Mouse (Mus musculus) megakaryocyte, embryonic 14.5 days (primary cell): ENCODE results near the gene Med19. TPM values are rescaled to one million over a fixed set of nuclear protein-coding genes. Genes with fewer than 3 reads are reported as not detected.

Source experiments
- H3K27me3 ChIP-seq: replicated peaks from 2 replicates; pipeline ENCODE3; 2012; ENCODE audit warnings: inconsistent platforms
- H3K36me3 ChIP-seq: replicated peaks from 2 replicates; pipeline ENCODE3; 2012; ENCODE audit warnings: low read length, inconsistent platforms, mixed read lengths
- H3K4me1 ChIP-seq: 2 replicates; pipeline ENCODE4 v1.6.1; 2012; ENCODE audit warnings: inconsistent platforms
- H3K4me3 ChIP-seq: replicated peaks from 2 replicates; pipeline ENCODE3; 2012; ENCODE audit warnings: moderate library complexity, mild to moderate bottlenecking, inconsistent platforms
- H3K9me3 ChIP-seq: 2 replicates; pipeline ENCODE4 v1.6.1; 2012; ENCODE audit warnings: inconsistent platforms
- FLI1 ChIP-seq: IDR thresholded peaks from 2 replicates; pipeline ENCODE4 v1.6.1; 2012; ENCODE audit warnings: low read length, inconsistent platforms, mixed read lengths
- GATA1 ChIP-seq: IDR thresholded peaks from 3 replicates; pipeline ENCODE4 v1.6.1; 2012; ENCODE audit warnings: mixed read lengths, low read length, inconsistent platforms, borderline replicate concordance
- polyA plus RNA-seq: library from polyadenylated mRNA; stranded (reverse); fragments of >175 nt; gene quantifications from 2 replicates; pipeline ENCODE4 v1.2.3, GENCODE M21; 2012; ENCODE audit warnings: low replicate concordance; ENCODE audit not compliant: insufficient read depth

The Med19 gene
- polyA plus RNA-seq, 1 experiment = 9.7 TPM

GRCm38 (mm10) chr2:84732394-84732793 is 54.2 kb downstream of the Med19 start:
- Histone ChIP-seq H3K27me3 (peaks cover 37% of the 10 kb centered on the region), H3K36me3 (no peaks in the 10 kb centered on the region), H3K4me3 (no peak overlapping the region), H3K4me1 (peaks cover 53% of the 10 kb centered on the region), H3K9me3 (no peaks in the 10 kb centered on the region)
- TF ChIP-seq FLI1 = no peak
- no peak for TF ChIP-seq GATA1

GRCm38 (mm10) chr2:84733579-84734300 is 55.5 kb downstream of the Med19 start, which contains the start of gene Ypel4:
Ypel4 (plus strand) TSS chr2:84734058.
- peaks cover 60% of the 10 kb centered on the region for H3K4me1 ChIP-seq
- TF ChIP-seq GATA1 = no peak
- TF ChIP-seq FLI1 = no peak
- no peaks in the 10 kb centered on the region for H3K9me3 ChIP-seq
- no peaks in the 10 kb centered on the region for H3K36me3 ChIP-seq
- H3K27me3 ChIP-seq = peaks cover 41% of the 10 kb centered on the region
- H3K4me3 ChIP-seq = peak within 1 kb of the TSS; percentile 91

- no peaks in the 10 kb centered on the region for H3K9me3 ChIP-seq
- no peak for TF ChIP-seq FLI1
- no peak for TF ChIP-seq GATA1
- peak overlapping the region; percentile 91 for H3K4me3 ChIP-seq
- H3K27me3 ChIP-seq = peaks cover 41% of the 10 kb centered on the region
- peaks cover 67% of the 10 kb centered on the region for H3K4me1 ChIP-seq
- H3K36me3 ChIP-seq = no peaks in the 10 kb centered on the region
Observed at GRCm38 (mm10) chr2:84734351-84734864, 56.2 kb downstream of the Med19 start.

GRCm38 (mm10) chr2:84734919-84735318 is 56.7 kb downstream of the Med19 start:
- Histone ChIP-seq H3K27me3 (peaks cover 41% of the 10 kb centered on the region), H3K36me3 (peaks cover under 1% of the 10 kb centered on the region), H3K4me3 (peak overlapping the region; percentile 91), H3K9me3 (no peaks in the 10 kb centered on the region), H3K4me1 (peaks cover 72% of the 10 kb centered on the region)
- TF ChIP-seq GATA1 (no peak), FLI1 (no peak)

- Histone ChIP-seq H3K27me3 (peaks cover 41% of the 10 kb centered on the region), H3K9me3 (no peaks in the 10 kb centered on the region), H3K4me1 (peaks cover 77% of the 10 kb centered on the region), H3K36me3 (peaks cover 5% of the 10 kb centered on the region), H3K4me3 (peak overlapping the region; percentile 91)
- TF ChIP-seq GATA1 (no peak), FLI1 (no peak)
Observed at GRCm38 (mm10) chr2:84735346-84735920, 57.2 kb downstream of the Med19 start.

- peaks cover 86% of the 10 kb centered on the region for H3K4me1 ChIP-seq
- TF ChIP-seq GATA1 = no peak
- no peak for TF ChIP-seq FLI1
- peaks cover 10% of the 10 kb centered on the region for H3K36me3 ChIP-seq
Observed at GRCm38 (mm10) chr2:84736312-84737161, 58.3 kb downstream of the Med19 start.

GRCm38 (mm10) chr2:84737451-84737925 is 59.3 kb downstream of the Med19 start:
- peaks cover 95% of the 10 kb centered on the region for H3K4me1 ChIP-seq
- H3K4me3 ChIP-seq = no peak overlapping the region
- peaks cover 10% of the 10 kb centered on the region for H3K36me3 ChIP-seq

More at GRCm38 (mm10) chr2:84736312-84737161, 58.3 kb downstream of the Med19 start:
- no peaks in the 10 kb centered on the region for H3K9me3 ChIP-seq
- H3K27me3 ChIP-seq = peaks cover 41% of the 10 kb centered on the region
- H3K4me3 ChIP-seq = no peak overlapping the region

More at GRCm38 (mm10) chr2:84737451-84737925, 59.3 kb downstream of the Med19 start:
- Histone ChIP-seq H3K9me3 (no peaks in the 10 kb centered on the region), H3K27me3 (peaks cover 43% of the 10 kb centered on the region)
- TF ChIP-seq FLI1 (no peak), GATA1 (no peak)

Other genes starting within 250 kb of the Med19 start
- gene Tfpi, start 201.6 kb upstream of the Med19 start, polyA plus RNA-seq = 0.31 TPM in 1 of 2 replicates, not detected in the other
- 0.71 and 4.4 TPM in 2 replicates for gene Ctnnd1, start 27.6 kb upstream of the Med19 start, polyA plus RNA-seq
- gene Btbd18, start 19.3 kb upstream of the Med19 start, polyA plus RNA-seq = 0.02 TPM in 1 of 2 replicates, not detected in the other
- gene Selenoh, start 7.6 kb upstream of the Med19 start, polyA plus RNA-seq = 72.9 and 130 TPM in 2 replicates
- gene Gm28635, start 361 bp upstream of the Med19 start, polyA plus RNA-seq = not detected in 2 replicates
- gene Tmx2, start 738 bp downstream of the Med19 start, polyA plus RNA-seq = 2.4 TPM in 1 of 2 replicates, not detected in the other
- 14.8 and 20.0 TPM in 2 replicates for gene Zdhhc5, start 36.8 kb downstream of the Med19 start, polyA plus RNA-seq
- gene Clp1, start 48.9 kb downstream of the Med19 start, polyA plus RNA-seq = 0.70 TPM in 1 of 2 replicates, not detected in the other
- 2.6 and 2.9 TPM in 2 replicates for gene Ypel4, start 55.7 kb downstream of the Med19 start, polyA plus RNA-seq
- gene Gm19426, start 65.3 kb downstream of the Med19 start, polyA plus RNA-seq = 3.0 TPM in 1 of 2 replicates, not detected in the other
- not detected in 2 replicates for gene Serping1, start 97.0 kb downstream of the Med19 start, polyA plus RNA-seq
- 4.4 and 5.9 TPM in 2 replicates for gene Ube2l6, start 120.4 kb downstream of the Med19 start, polyA plus RNA-seq
- gene Smtnl1, start 144.2 kb downstream of the Med19 start, polyA plus RNA-seq = 0.07 TPM in 1 of 2 replicates, not detected in the other
- gene Timm10, start 148.6 kb downstream of the Med19 start, polyA plus RNA-seq = 9.7 TPM in 1 of 2 replicates, not detected in the other
- gene Slc43a1, start 160.4 kb downstream of the Med19 start, polyA plus RNA-seq = 1.8 and 5.0 TPM in 2 replicates
- 2.7 and 8.4 TPM in 2 replicates for gene Rtn4rl2, start 208.3 kb downstream of the Med19 start, polyA plus RNA-seq